ENCODE assay signal across 9 mouse cellular contexts in genomic region chr1:186182498-186183203, GRCm38 (mm10).
DNase-seq lines count a peak whose midpoint lies in the region; ATAC-seq and TF ChIP-seq lines count a peak whose summit lies in the region.
"Had no signal": no experiment of that assay in that cellular context is flagged by ENCODE, and none has a peak within 500 bp of the region (broad histone marks: within the 10 kb centered on the region; RNA-seq: fewer than 3 reads in every experiment).

No protein-coding gene starts in this region.

- in situ Hi-C loops in ES-E14 (cut with MboI; ENCODE audit: low sequenced_read_pairs in 2 of 2, unreplicated experiment in 2 of 2), result no loop called here

- peak; percentile 25 for DNase-seq in ES-E14 (ENCODE audit: low read depth, low spot score)
- DNase-seq in cerebellum, postnatal 14 days, result peak; percentile 74 to 77
- peak; percentile 20 to 30 for DNase-seq in frontal cortex, postnatal 36 days (ENCODE audit: low spot score in 2 of 2)
- DNase-seq in hindbrain, embryonic 14.5 days (ENCODE audit: low spot score), result peak; percentile 78
- peak; percentile 29 to 43 for DNase-seq in layer of hippocampus, postnatal 25 days (ENCODE audit: extremely low spot score in 1 of 2, low spot score in 1 of 2)
- peak; percentile 93 for DNase-seq in lung, postnatal 0 days (ENCODE audit: low spot score)
- DNase-seq in retina, postnatal 7 days (ENCODE audit: low read depth, low spot score), result peak; percentile 53
- no peak for DNase-seq in thymus, postnatal 0 days (ENCODE audit: low spot score)

- H3K9ac ChIP-seq in ES-E14 (ENCODE audit: insufficient read depth, low read depth, low read length, poor library complexity, severe bottlenecking), result no peak overlapping the region
- H3K9ac ChIP-seq in hindbrain, embryonic 14.5 days, result peak overlapping the region; percentile 47
- H3K9ac ChIP-seq in lung, postnatal 0 days (replicated peaks; ENCODE audit: low read depth), result no peak overlapping the region

- H3K27me3 ChIP-seq in hindbrain, embryonic 14.5 days (ENCODE audit: control insufficient read depth, insufficient read depth, low read length), result no peaks in the 10 kb centered on the region
- H3K27me3 ChIP-seq in lung, postnatal 0 days (replicated peaks; ENCODE audit: insufficient read depth, low read length), result no peaks in the 10 kb centered on the region

- H3K36me3 ChIP-seq in ES-E14 (ENCODE audit: control insufficient read depth, insufficient read depth, low read length, poor library complexity, severe bottlenecking), result no peaks in the 10 kb centered on the region
- H3K36me3 ChIP-seq in hindbrain, embryonic 14.5 days (replicated peaks; ENCODE audit: control insufficient read depth, insufficient read depth), result no peaks in the 10 kb centered on the region
- no peaks in the 10 kb centered on the region for H3K36me3 ChIP-seq in lung, postnatal 0 days (ENCODE audit: insufficient read depth, low read length)

- 21% methylated on average over 23 of the region's 23 CpGs for WGBS in hindbrain, embryonic 14.5 days
- 14% methylated on average over 23 of the region's 23 CpGs for WGBS in lung, postnatal 0 days

- H3K9me3 ChIP-seq in ES-E14 (ENCODE audit: control insufficient read depth, insufficient read depth, low read depth, low read length), result no peaks in the 10 kb centered on the region
- no peaks in the 10 kb centered on the region for H3K9me3 ChIP-seq in hindbrain, embryonic 14.5 days (ENCODE audit: control insufficient read depth, low read length)
- no peaks in the 10 kb centered on the region for H3K9me3 ChIP-seq in lung, postnatal 0 days (ENCODE audit: low read length)

- peak; percentile 81 for TF ChIP-seq CTCF in lung, postnatal 0 days (IDR thresholded peaks at IDR 0.05)

- no peak overlapping the region for H3K4me3 ChIP-seq in ES-E14 (ENCODE audit: insufficient read depth in 1 of 2, low read depth in 1 of 2, low read length in 2 of 2, poor library complexity in 1 of 2, severe bottlenecking in 1 of 2)
- peak overlapping the region; percentile 5; the same call in 1 of the 2 replicates for H3K4me3 ChIP-seq in hindbrain, embryonic 14.5 days (replicated peaks; ENCODE audit: low read length)
- H3K4me3 ChIP-seq in lung, postnatal 0 days (ENCODE audit: low read depth, low read length), result peak overlapping the region; percentile 21

- peak overlapping the region; percentile 45 for H3K4me2 ChIP-seq in hindbrain, embryonic 14.5 days (replicated peaks)
- peak overlapping the region; percentile 53 for H3K4me2 ChIP-seq in lung, postnatal 0 days (replicated peaks; ENCODE audit: low read depth, low read length)

- H3K27ac ChIP-seq in ES-E14 (ENCODE audit: insufficient read depth, low read depth, low read length, poor library complexity, severe bottlenecking), result no peak overlapping the region
- peak overlapping the region; percentile 34 for H3K27ac ChIP-seq in hindbrain, embryonic 14.5 days
- H3K27ac ChIP-seq in lung, postnatal 0 days (ENCODE audit: low read length), result no peak overlapping the region
- H3K27ac ChIP-seq: macrophage had no signal

- TF ChIP-seq EP300 in lung, postnatal 0 days (IDR thresholded peaks at IDR 0.05), result peak; percentile 82

- peak; percentile 83 for ATAC-seq in hindbrain, embryonic 14.5 days (ENCODE audit: low FRiP score)
- ATAC-seq in lung, postnatal 0 days, result peak; percentile 91

- H3K4me1 ChIP-seq in ES-E14 (ENCODE audit: control insufficient read depth in 2 of 2, insufficient read depth in 2 of 2, low read length in 2 of 2, poor library complexity in 1 of 2), result no peaks in the 10 kb centered on the region
- H3K4me1 ChIP-seq in hindbrain, embryonic 14.5 days (replicated peaks; ENCODE audit: control insufficient read depth, insufficient read depth, low read length), result peaks cover 15% of the 10 kb centered on the region
- H3K4me1 ChIP-seq in lung, postnatal 0 days (ENCODE audit: insufficient read depth, low read depth, low read length), result peaks cover 4% of the 10 kb centered on the region; the same call in 1 of the 2 replicates

TF ChIP-seq in ES-E14, 5 proteins besides CTCF, POLR2A, EP300 and RAD21:
- TF ChIP-seq MAFK (IDR thresholded peaks at IDR 0.05; ENCODE audit: insufficient read depth, low read depth, low read length), result no peak
- no peak for TF ChIP-seq ZC3H11A (IDR thresholded peaks at IDR 0.05; ENCODE audit: borderline replicate concordance, low read depth, low read length)
- TF ChIP-seq ZNF384 (IDR thresholded peaks at IDR 0.05; ENCODE audit: low read depth, low read length), result no peak
- no peak for TF ChIP-seq HCFC1 (IDR thresholded peaks at IDR 0.05; ENCODE audit: borderline replicate concordance, insufficient read depth, low read length)
- no peak for TF ChIP-seq CHD2 (IDR thresholded peaks at IDR 0.05; ENCODE audit: low read depth, low read length)

Comparison
In these comparisons a context has a peak if more than half of its experiments do, and no peak if none do; other contexts are left out.
1. H3K4me3 ChIP-seq: peak in hindbrain, embryonic 14.5 days (single experiment) and lung, postnatal 0 days (single experiment); none in ES-E14 (0 of 2).